Mouse (Mus musculus) heart, postnatal 25 days (tissue): ENCODE measurements around the gene Npat. TPM values are rescaled to one million over a fixed set of nuclear protein-coding genes. Genes with fewer than 3 reads are reported as not detected.

Experiments used
- DNase-seq: peaks from one replicate; pipeline ENCODE4 v3.0.0; 2022; ENCODE audit warnings: low spot score
- intact Hi-C: fragments of 180-260 bp; cut with DNase I; formaldehyde crosslinking; loops from one replicate; pipeline ENCODE4 v1.15.1; 2025
- total RNA-seq, 2 experiments: library from RNA; stranded (reverse); gene quantifications; 2 replicates each; pipeline ENCODE4 v1.2.3; 2021

Npat gene
- 1 to 10 TPM; 7.5 to 7.8 TPM for total RNA-seq

- peak; percentile 99 for DNase-seq
- intact Hi-C loops = loop anchor here (2.0 to 5.0 kb wide), 2 partner anchors 131 to 288 kb away; partner anchors contain the start of gene Ddx10
These were observed at the start of gene Npat, which contains the start of gene Atm for GRCm38 (mm10) chr9:53536558-53537320. Gene Npat, plus strand, starts transcription at chr9:53537047. Gene Atm, minus strand, starts transcription at chr9:53536740.

- DNase-seq = no peak
These were observed 28.8 kb upstream of the Npat start for GRCm38 (mm10) chr9:53508053-53508452.

GRCm38 (mm10) chr9:53514091-53514490 lies 22.8 kb upstream of the Npat start:
- no peak for DNase-seq
- intact Hi-C loops = no loop called here

More at GRCm38 (mm10) chr9:53508053-53508452, 28.8 kb upstream of the Npat start:
- intact Hi-C loops = no loop called here

GRCm38 (mm10) chr9:53517373-53518009 lies 19.4 kb upstream of the Npat start:
- DNase-seq = no peak
- intact Hi-C loops = no loop called here

- intact Hi-C loops = loop anchor here (2.0 to 5.0 kb wide), 2 partner anchors 132 to 287 kb away; partner anchors contain the start of gene Ddx10
- no peak for DNase-seq
These were observed 1.2 kb upstream of the Npat start for GRCm38 (mm10) chr9:53535416-53536320.

- DNase-seq = no peak
- intact Hi-C loops = loop anchor here (2.0 to 5.0 kb wide), 2 partner anchors 130 to 289 kb away; partner anchors contain the start of gene Ddx10
These were observed 604 bp downstream of the Npat start for GRCm38 (mm10) chr9:53537336-53537965.

GRCm38 (mm10) chr9:53570662-53571061 lies 33.8 kb downstream of the Npat start:
- intact Hi-C loops = no loop called here
- DNase-seq = no peak

GRCm38 (mm10) chr9:53572516-53573307 lies 35.9 kb downstream of the Npat start:
- no peak for DNase-seq
- intact Hi-C loops = no loop called here

- intact Hi-C loops = no loop called here
- DNase-seq = no peak
These were observed 38.9 kb downstream of the Npat start for GRCm38 (mm10) chr9:53575721-53576120.

GRCm38 (mm10) chr9:53581870-53582269 lies 45.0 kb downstream of the Npat start:
- intact Hi-C loops = no loop called here
- DNase-seq = no peak

GRCm38 (mm10) chr9:53594764-53595163 lies 57.9 kb downstream of the Npat start:
- intact Hi-C loops = loop anchor here (5.0 kb wide), 1 partner anchor 78 kb away; the partner anchor contains the start of gene Cul5
- DNase-seq = no peak

- intact Hi-C loops = loop anchor here (5.0 kb wide), 1 partner anchor 75 kb away; the partner anchor contains the start of gene Cul5
- DNase-seq = no peak
These were observed 60.2 kb downstream of the Npat start for GRCm38 (mm10) chr9:53596971-53597600.

- no peak for DNase-seq
- intact Hi-C loops = loop anchor here (5.0 kb wide), 1 partner anchor 74 kb away; the partner anchor contains the start of gene Cul5
These were observed 61.8 kb downstream of the Npat start for GRCm38 (mm10) chr9:53598631-53599030.

GRCm38 (mm10) chr9:53601541-53601940 lies 64.7 kb downstream of the Npat start:
- intact Hi-C loops = no loop called here
- no peak for DNase-seq

- intact Hi-C loops = no loop called here
- no peak for DNase-seq
These were observed 66.5 kb downstream of the Npat start for GRCm38 (mm10) chr9:53603384-53603783.

- intact Hi-C loops = no loop called here
- DNase-seq = no peak
These were observed 67.0 kb downstream of the Npat start for GRCm38 (mm10) chr9:53603849-53604248.

- no peak for DNase-seq
- intact Hi-C loops = no loop called here
These were observed 68.1 kb downstream of the Npat start for GRCm38 (mm10) chr9:53604954-53605353.

- intact Hi-C loops = no loop called here
- no peak for DNase-seq
These were observed 70.3 kb downstream of the Npat start for GRCm38 (mm10) chr9:53607192-53607591.
